Comparison of ENCODE assay signal across 11 mouse cellular contexts in genomic region chr4:125316876-125317275, GRCm38 (mm10).
"Had no signal": no experiment of that assay in that cellular context is flagged by ENCODE, and none has a peak within 500 bp of the region (broad histone marks: within the 10 kb centered on the region; RNA-seq: fewer than 3 reads in every experiment).

No protein-coding gene starts in this region.

- DNase-seq: lung, adult 18-20 months; lung, embryonic 14.5 days; lung, postnatal 10 days; lung, postnatal 4 days; midbrain, embryonic 14.5 days; retina, postnatal 1 day; right cerebral cortex, postnatal 25 days; spleen, adult 18-20 months; thymus, adult 18-20 months; thymus, postnatal 14 days; thymus, postnatal 36 days had no signal
